Mouse (Mus musculus): ENCODE measurements around the gene Gnb5.

The Gnb5 gene

DNA sequence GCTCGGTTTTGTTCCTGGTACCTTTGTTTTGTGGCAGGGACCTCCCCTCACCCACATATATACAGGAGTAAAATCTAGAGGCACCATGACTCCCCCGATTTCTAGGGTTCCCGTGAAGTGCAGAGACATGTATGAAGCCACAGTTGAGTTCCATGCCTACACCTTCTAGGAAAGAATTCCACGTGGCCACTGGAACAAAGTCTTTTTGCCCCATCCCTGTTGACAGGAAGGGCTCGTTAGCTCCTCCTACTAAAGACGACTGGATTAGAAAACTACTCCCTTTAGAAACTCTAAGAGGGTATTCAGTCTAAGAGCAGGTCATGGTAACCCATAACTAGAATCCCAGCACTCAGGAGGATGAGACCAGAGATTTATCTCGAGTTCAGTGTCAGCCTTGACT lies 1.8 kb upstream of the Gnb5 start:
- peak; percentile 79 for DNase-seq (ENCODE audit: low read depth, low spot score)

DNA sequence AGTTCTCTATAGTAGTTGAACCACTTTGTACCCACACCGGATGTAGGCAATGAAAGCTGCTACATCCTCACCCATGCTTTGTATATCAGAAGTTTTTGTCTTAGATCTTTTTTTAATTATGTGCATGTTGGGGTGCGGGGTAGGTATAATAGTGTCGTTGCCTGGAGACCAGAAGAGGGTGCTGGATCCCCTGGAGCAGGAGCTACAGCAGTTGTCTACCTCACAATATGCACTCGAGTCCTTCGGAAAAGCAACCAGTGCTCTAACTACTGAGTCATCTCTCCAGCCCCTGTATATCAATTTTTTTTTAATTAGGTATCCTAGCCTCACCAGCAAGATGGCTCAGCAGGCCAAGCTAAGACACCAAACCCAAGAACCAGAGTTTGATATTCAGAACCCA lies 927 bp downstream of the Gnb5 start:
- no peak for DNase-seq (ENCODE audit: low read depth, low spot score)

DNA sequence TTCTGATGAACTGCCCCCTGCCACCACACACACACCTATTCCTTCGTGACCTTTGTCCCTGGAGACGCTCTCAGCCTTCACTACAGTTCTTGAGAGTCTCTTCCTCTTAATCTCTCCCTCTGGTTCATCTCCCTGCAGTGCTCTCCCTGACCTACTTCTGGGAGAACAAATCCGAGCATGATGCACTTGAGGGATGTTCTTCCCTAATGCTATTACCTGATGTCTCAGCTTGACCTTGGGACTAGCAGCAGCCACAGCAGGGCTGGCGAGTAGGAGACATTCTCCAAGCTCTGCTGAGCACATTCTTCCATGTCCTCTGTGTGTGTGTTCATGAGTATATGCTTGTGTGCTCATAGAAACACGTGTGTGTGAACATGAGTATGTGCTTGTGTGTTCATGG lies 2.5 kb downstream of the Gnb5 start:
- no peak for DNase-seq (ENCODE audit: low read depth, low spot score)

DNA sequence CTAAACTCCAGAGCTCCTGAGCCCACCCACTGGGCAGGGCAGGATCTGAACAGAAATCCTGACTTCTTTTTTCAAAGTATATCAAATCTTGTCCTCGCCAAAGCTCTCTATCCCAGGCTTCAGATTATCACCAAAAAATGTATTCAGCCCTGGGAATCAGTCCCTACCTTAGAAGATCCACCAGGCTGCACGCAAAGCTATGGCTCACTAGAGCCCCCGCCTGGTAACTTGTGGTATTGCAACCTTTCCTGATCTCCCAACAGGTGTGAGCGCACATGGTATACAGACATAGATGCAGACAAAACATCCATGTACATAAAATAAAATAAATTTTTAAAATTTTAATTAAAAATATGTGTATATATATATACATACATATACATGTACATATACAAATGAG lies 5.9 kb downstream of the Gnb5 start:
- DNase-seq (ENCODE audit: low read depth, low spot score) = peak; percentile 79

DNA sequence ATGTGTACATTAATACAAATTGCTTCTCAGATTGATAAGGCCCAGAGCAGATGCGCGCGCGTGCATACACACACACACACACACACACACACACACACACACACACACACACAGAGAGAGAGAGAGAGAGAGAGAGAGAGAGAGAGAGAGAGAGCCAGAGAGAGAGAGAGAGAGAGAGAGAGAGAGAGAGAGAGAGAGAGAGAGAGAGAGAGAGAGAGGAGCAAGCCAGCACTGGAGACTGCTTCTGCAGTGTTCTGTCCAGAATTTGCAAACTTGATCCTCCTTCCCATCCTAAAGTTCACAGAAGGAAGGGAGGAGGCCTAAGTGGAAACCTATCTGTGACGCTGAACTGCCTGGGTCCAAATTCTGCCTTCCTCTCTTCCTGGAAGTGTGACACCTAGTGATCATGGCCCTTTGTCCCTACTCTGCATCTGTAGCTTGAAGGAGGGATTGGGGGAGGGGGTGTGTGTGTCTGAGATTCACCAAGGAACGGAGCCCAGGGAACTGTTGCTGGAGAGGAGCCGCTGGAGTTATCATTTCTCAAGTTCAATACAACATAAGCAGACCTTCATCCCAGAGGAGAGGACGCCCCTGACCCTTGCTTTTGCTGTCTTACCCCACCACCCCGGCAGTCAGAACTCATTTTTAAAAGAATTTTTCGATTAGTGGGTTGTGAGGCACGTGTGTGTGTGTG lies 7.2 kb downstream of the Gnb5 start:
- peak; percentile 64 for DNase-seq (ENCODE audit: low read depth, low spot score)

DNA sequence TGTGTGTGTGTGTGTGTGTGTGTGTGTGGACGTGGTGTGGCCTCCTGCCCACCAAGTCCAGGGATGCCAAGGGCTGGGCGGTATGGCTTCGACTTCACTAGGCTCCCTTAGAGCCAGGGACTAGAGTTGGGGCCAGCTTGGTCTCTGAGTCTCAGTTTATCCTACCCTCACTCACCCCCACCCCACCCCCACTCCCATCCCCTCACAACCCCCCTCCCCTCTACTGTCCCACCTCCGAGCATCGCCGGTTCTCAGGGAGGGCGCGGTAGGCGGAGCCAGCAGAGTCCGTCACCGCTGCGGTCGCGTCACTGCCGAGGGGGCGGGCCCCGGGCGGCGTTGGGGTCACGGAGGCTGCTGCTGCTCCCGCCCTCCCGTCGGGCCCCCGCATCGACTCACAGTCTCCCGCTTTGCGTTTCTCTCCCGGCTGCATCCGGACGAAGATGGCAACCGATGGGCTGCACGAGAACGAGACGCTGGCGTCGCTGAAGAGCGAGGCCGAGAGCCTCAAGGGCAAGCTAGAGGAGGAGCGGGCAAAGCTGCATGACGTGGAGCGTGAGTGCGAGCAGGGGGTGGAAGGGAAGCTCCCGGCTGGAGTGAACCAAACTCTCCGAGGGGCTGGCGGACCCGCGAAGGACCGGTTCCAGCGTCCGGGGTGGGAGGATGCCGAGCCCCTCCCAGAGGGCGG lies 7.9 kb downstream of the Gnb5 start:
- DNase-seq (ENCODE audit: low read depth, low spot score) = peak; percentile 79

DNA sequence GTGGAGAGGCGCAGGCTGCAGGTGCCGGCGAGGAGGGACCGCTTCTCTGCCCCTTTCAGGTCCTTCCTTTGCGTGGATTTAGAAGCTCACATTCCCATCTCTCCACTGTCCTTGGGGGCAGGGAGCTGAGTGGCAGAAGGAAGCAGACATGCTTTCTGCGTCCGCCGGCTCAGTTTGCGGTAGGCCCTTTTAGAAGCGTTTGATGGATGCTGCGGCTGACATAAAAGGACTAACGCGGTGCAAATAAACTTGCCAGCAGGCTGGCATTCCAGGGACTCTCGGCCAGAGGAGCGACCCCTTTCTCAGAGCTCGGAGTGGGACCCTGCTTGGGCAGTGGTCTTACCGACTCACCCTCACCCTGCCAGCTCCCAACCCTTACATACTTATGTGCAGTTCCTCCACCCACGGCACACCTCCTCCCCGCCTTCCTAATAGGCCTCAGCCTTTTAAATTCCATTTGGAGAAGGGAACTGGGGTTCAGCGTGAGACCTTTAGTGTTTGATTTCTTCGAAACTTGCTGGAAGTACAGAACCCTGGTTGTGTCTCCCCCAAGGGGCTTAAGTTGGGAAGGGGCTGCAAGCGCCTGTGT lies 8.5 kb downstream of the Gnb5 start:
- DNase-seq (ENCODE audit: low read depth, low spot score) = no peak

DNA sequence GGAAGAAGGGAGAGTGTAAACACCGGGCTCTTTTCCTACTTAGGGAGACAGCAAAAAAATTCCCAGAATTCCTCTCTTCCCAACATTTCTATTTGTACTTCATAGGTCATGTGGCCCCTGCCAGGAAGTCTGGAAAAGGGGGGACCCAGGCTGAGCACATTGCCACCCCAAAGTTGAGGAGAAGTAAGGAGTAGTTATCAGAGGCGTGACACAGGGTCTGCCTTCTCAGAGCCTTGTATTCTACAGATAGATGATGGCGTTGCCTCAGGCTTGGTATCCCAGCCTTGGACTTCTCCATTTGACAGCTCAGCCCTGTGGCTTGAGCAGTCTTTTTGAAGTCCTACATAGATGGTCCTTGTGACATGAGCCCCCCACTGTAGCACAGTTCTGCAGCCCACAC lies 9.2 kb downstream of the Gnb5 start:
- DNase-seq (ENCODE audit: low read depth, low spot score) = no peak

DNA sequence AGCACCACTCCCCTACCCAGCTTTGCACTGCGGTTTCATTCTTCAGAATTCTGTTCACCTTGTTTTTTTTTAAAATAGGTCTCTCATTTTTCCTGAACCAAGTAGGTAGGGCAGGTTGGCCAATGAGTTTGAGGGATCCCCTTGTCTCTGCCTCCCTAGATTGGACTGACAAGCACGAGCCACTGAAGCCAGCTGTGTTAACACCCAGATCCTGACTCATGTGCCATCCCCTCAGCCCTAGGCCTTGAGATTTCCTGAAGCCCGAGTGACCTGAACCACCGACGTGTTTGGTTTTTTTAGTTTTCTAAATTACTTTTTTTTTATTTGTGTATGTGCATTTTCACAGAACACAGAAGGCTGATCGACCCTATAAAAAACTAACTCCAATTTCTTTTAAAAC lies 10.7 kb downstream of the Gnb5 start:
- DNase-seq (ENCODE audit: low read depth, low spot score) = no peak

DNA sequence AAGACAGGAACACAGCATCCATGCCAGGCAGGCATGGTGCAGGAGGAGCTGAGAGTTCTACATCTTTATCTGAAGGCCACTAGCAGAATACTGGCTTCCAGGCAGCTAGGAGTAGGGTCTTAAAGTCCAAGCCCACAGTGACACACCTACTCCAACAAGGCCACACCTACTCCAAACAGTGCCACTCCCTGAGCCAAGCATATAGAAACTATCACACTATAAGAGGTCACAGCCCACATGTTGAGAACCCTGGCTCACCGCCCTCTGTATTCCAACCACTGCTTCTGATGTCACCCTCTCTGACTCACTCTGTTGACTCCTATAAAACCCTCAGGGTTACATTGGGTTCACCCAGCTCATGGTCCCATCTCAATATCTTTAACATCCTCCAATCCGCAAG lies 12.1 kb downstream of the Gnb5 start:
- no peak for DNase-seq (ENCODE audit: low read depth, low spot score)

DNA sequence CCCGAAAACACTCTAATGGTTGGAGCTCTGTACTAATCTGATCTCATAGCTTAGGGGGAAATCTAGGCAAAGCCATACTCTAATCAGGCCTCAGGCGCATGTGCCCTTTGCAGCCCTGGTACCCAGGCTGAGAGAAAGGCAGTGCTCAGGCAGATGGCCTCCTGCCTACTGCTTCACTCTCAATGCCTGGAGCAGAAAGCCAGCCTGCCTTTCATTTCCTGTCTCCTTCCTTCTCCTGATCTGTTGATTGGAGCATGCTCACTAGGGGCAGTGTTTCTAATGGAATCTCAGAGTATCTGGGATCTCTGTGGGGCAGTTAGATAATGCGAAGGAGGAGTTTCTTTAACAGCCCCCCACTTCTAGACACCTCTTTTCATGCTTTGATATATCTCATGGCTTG lies 13.3 kb downstream of the Gnb5 start:
- no peak for DNase-seq (ENCODE audit: low read depth, low spot score)

DNA sequence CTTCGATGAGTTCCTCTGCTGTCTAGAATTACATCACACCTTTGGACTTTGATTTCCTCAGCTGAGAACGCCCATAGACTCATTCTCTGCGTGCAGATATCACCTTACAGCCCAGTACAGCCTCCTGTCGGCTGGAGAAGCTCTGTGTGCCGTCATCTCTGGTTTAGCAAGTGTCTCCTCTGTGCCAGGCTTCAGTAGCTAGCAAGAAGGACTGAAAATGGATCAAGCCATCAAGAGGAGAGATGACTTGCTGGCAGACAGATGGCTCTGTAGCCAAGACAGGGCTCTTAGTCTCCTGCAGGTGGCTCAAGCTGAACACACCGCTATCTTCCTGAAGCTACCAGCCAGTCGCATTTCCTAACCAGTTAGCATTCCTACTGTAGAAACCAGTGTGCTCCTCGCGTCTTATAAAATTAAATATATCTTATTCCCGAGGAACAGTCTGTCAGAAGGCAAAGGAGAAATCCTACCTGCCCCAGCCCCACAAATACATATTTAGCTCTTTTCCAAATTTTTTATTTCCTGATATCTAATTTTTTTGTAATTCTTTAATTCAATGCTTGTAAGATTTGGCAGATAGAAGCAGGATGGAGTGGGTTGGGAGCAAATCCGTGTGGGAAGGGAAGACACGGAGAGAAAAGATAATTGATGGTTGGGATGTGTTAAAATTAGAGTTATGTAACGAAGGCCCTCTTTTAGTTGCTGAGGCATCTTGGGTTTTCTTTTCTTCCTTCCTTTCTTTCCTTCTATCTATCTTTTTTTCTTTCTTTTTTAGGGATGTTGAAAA lies 16.2 kb downstream of the Gnb5 start:
- no peak for DNase-seq (ENCODE audit: low read depth, low spot score)

DNA sequence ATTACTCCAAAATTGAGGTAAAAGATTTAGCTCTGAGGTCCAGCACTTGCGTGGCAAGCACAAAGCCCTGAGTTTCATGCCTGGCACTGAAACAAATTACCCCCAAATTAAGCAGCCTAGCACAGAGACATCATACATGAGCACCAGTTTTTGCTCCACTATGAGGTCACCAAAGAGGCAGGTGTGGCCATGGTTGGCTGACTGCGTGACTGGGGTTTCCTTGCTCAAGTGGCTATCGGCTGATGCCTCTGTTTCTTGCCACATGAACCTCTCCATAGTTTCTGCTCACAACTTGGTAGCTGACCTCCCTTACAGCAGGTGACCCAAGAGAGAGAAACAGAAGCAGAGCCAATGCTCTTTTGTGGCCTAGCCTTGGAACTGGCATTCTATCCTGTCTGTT lies 22.0 kb downstream of the Gnb5 start:
- DNase-seq (ENCODE audit: low read depth, low spot score) = no peak

DNA sequence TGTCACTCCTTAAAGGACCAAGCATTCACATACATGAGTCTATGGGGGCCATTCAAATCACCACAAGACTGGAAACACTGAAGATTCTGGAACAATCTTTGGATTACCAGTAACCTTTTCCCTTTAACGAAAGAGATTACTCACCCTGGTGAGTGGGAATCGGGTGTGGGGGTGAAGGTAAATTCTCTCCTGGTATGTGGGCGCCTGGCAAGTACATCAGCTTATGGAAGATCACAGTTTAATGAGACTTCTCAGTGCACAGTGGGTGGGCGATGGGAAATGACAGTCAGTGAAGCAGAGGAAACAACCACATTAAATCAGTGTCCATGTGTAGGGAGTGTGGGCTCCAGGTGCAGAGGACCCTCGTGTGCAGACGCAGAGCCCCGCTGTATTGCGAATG lies 24.7 kb downstream of the Gnb5 start:
- no peak for DNase-seq (ENCODE audit: low read depth, low spot score)

DNA sequence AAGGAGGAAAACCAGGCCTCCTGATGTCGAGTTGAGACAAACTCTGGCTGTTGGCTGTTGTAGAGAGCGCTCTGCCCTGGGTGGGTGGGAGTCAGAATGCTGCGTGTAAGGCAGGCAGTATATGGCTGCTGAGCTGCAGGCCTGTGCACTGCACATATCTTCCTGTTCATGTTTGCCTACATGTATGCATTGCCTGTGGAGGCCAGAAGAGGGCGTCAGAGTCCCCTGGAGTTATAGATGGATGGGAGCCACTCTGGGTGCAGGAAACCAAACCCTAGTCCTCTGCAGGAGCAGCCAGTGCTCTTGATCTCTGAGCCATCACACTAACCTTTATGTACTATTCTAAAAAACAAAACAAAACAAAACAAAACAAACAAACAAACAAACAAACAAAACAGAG lies 28.4 kb downstream of the Gnb5 start:
- DNase-seq (ENCODE audit: low read depth, low spot score) = no peak

DNA sequence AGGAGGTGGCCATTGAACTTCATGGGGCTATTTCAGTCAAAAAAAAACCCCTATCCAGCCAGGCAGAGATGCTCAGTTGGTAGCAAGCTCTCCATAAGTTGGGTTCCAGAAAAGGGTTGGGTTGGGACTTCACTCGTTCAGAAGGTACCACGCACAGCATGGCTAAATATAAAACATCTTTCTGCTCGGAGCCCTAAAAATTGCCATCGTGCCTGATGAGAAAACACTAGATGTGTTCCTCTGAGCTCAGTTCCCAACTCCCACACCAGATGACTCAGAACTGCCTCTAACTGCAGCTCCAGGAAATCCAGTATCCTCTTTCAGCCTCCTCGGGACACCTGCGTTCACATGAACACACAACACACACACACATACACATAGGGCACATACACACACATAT lies 31.9 kb downstream of the Gnb5 start:
- no peak for DNase-seq (ENCODE audit: low read depth, low spot score)

DNA sequence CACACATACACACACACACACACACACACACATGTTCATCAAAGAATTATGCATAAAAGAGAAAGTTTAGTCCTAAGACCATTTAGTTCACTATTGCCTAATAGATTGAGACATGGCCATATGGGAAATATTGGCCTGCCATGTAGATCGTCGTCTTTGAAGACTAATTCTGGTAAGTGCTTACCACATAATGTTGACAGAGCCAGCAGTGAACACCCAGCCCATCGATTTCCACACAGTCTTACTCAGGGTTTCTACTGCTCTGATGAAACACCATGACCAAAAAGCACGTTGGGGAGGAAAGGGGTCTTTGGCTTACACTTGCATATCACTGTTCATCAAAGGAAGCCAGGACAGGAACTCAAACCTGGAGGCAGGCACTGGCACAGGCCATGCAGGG lies 36.3 kb downstream of the Gnb5 start:
- no peak for DNase-seq (ENCODE audit: low read depth, low spot score)

DNA sequence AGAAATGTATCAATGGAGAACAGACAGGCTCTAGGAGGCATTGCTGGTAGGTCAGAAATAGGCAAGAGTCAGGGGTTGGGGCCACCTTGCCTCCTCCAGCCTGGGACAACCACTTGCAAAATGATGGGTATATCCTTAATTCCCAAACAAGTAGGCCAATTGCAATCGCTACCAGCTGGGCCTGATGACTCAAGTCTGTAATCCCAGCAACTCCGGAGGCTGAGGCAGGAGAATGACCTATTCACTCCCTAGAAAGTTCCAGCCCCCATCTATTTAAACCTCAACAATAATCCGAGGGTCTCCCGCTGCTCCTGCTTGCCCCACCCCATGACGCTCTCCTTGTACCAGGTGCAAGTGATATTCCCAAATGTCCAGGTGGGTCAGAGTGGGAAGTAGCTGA lies 41.4 kb downstream of the Gnb5 start, which contains the start of gene Bcl2l10:
Gene Bcl2l10 (plus strand): TSS at position 301 of the 400 bp plus-strand sequence.
- no peak for DNase-seq (ENCODE audit: low read depth, low spot score)

DNA sequence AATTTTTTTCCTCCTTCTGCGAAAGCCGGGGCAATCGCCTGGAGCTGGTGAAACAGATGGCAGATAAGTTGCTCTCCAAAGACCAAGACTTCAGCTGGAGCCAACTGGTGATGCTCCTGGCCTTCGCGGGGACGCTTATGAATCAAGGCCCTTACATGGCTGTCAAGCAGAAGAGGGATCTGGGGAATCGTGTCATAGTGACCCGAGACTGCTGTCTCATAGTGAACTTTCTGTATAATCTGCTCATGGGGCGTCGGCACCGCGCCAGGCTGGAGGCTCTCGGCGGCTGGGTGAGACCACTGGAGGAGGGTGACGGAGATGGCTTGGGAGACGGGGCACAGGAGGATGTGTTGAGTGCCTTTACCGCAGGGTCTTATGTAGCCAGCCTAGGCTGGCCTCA lies 42.0 kb downstream of the Gnb5 start:
- no peak for DNase-seq (ENCODE audit: low read depth, low spot score)

DNA sequence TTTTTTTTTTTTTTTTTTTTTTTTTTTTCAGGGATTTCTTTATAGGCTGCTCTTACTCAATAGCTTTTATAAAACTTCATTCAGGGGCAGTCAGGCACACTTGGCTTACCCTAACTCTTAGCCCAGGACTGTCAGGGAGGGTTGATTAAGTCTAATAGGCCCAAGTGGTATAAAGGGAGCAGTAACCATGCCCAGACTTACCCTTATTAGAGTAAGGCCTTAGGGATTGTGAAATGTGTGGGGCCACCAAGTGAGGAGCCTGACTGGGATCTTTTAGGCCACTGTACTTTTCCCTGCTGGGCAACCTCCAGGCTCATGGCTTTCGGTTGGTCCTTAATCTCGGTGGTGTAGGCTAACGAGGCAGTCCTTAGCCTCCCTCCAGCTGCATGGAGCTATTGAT lies 42.6 kb downstream of the Gnb5 start:
- no peak for DNase-seq (ENCODE audit: low read depth, low spot score)

DNA sequence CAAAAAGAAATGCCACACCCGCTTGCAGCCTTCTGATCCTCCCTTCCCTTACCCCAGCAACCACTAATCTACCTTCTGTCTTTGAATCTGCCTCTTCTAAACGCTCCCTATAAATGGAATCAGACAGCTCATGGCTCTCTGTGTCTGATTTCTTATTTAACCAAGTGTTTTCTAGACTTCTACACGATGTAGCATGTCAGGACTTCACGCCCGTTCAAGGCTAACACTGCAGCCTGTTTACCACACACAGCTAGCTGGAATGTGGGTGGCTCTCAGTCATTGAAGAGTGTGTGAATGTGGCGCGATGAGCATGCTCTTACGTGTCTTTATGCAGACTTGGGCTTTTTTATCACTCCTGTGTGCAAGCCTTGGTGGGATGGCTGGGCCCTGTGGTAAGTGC lies 47.0 kb downstream of the Gnb5 start:
- no peak for DNase-seq (ENCODE audit: low read depth, low spot score)

DNA sequence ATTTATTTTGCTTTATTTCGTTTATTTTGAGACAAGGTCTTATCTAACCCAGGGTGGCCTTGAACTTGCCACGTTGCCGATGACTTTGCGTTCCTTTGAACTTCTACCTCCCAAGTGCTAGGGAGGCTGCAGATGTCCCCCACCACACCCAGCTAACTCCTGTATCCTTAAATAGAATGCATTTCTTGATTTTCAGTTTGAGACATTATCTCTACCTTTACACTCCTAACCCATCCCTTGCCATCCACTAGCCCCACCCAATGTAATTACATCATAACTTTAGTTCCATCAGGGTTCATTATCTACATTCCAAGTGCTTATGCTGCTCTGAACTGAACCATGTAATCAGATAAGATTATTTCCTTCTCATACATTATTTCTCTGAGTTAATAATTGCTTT lies 49.7 kb downstream of the Gnb5 start:
- no peak for DNase-seq (ENCODE audit: low read depth, low spot score)
